Mouse (Mus musculus) midbrain, embryonic 16.5 days (tissue): ENCODE data around the gene Mxd1. TPM values are rescaled to one million over a fixed set of nuclear protein-coding genes. Genes with fewer than 3 reads are reported as not detected.

Source experiments
- ATAC-seq: fragments of 200-750 bp; cut with Nextera tagmentation; 2 replicates; pipeline ENCODE4 v1.8.0; 2017; ENCODE audit warnings: moderate TSS enrichment
- H3K27ac ChIP-seq: fragments of 300-500 bp; sonication (generic); 2 replicates; pipeline ENCODE4 v1.5.1; 2014; ENCODE audit warnings: mild to moderate bottlenecking, low read length, mixed read lengths
- H3K27me3 ChIP-seq: fragments of 300-500 bp; sonication (generic); 2 replicates; pipeline ENCODE4 v1.6.1; 2014; ENCODE audit warnings: low read depth, low read length, mixed read lengths; ENCODE audit not compliant: control insufficient read depth, insufficient read depth
- H3K36me3 ChIP-seq: fragments of 300-500 bp; sonication (generic); 2 replicates; pipeline ENCODE4 v1.6.1; 2014; ENCODE audit warnings: mild to moderate bottlenecking, low read length, moderate library complexity, mixed read lengths; ENCODE audit not compliant: control insufficient read depth, insufficient read depth
- H3K4me1 ChIP-seq: fragments of 300-500 bp; sonication (generic); 2 replicates; pipeline ENCODE4 v1.6.1; 2014; ENCODE audit warnings: mild to moderate bottlenecking, low read length, mixed read lengths; ENCODE audit not compliant: control insufficient read depth, insufficient read depth
- H3K4me2 ChIP-seq: fragments of 300-500 bp; sonication (generic); 2 replicates; pipeline ENCODE4 v1.6.1; 2014; ENCODE audit warnings: mild to moderate bottlenecking, low read length, mixed read lengths
- H3K4me3 ChIP-seq: fragments of 300-500 bp; sonication (generic); 2 replicates; pipeline ENCODE4 v1.5.1; 2014; ENCODE audit warnings: low read depth, mild to moderate bottlenecking, low read length, moderate library complexity, mixed read lengths
- H3K9ac ChIP-seq: fragments of 300-500 bp; sonication (generic); 2 replicates; pipeline ENCODE4 v1.6.1; 2014; ENCODE audit warnings: low read depth, low read length, mixed read lengths
- H3K9me3 ChIP-seq: fragments of 300-500 bp; sonication (generic); replicated peaks from 2 replicates; pipeline ENCODE4 v1.6.1; 2014; ENCODE audit warnings: mild to moderate bottlenecking, low read length, mixed read lengths; ENCODE audit not compliant: control insufficient read depth, poor library complexity, severe bottlenecking
- WGBS: fragments of 180-500 bp; shearing (Covaris S2); extraction: QIAGEN DNeasy Blood & Tissue Kit; methylation state at CpG from one replicate; pipeline ENCODE4 v1.1.7; 2014; 5-methylcytosine and 5-hydroxymethylcytosine counted together
- polyA plus RNA-seq: library from polyadenylated mRNA; unstranded; fragments of >200 nt; fragmentation: Nextera tagmentation; extraction: Ambion mirVana; gene quantifications from 2 replicates; pipeline ENCODE4 v1.2.1, GENCODE M21; 2015

Mxd1 gene
- polyA plus RNA-seq, 1 experiment from 2014 or later = 20.2 TPM

DNA sequence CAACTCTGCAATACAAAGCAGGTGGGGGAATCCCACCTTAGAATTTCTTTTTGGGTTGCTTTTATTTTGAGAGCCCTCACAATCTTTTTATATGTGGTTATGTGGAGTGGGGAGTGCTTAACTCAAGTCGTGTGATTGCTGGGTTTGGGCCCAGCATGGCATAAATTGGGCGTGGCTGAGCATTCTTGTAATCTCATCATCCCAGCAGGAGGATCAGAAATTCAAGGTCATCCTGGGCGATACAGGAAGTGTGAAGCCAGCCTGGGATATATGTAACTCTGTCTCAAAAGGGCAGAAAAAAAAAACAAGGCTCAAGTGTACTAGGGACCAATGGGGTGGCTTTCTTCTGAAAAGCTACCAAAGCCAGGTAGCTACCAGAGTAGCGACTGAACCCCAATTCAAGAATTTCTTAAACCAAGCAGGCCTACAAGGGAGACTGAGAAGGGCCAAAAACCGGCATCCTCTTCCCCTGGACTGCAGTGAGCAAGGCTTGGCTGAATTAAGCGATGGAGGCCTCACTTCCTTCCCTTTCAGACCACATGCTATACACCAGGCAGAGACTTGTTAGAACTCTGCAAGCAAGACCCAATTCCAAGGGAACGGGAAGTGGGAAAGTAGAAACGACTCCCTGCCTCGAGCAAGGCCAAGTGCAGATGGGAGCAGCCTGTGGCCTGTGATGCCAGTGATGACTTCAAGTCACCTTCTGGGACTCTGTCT is 8.6 kb downstream of the Mxd1 start:
- H3K4me2 ChIP-seq = no peak overlapping the region
- H3K9ac ChIP-seq = no peak overlapping the region
- H3K27me3 ChIP-seq = no peaks in the 10 kb centered on the region
- ATAC-seq = no peak
- H3K27ac ChIP-seq = no peak overlapping the region
- no peak overlapping the region for H3K4me3 ChIP-seq
- H3K36me3 ChIP-seq = peaks cover 19% of the 10 kb centered on the region
- no peaks in the 10 kb centered on the region for H3K9me3 ChIP-seq
- WGBS = 75% methylated on average over 9 of the region's 9 CpGs
- no peaks in the 10 kb centered on the region for H3K4me1 ChIP-seq

GRCm38 (mm10) chr6:86658501-86658900 is 10.5 kb downstream of the Mxd1 start:
- Histone ChIP-seq H3K27me3 (no peaks in the 10 kb centered on the region), H3K9ac (no peak overlapping the region), H3K4me3 (no peak overlapping the region), H3K9me3 (no peaks in the 10 kb centered on the region), H3K4me1 (no peaks in the 10 kb centered on the region), H3K4me2 (no peak overlapping the region), H3K36me3 (peaks cover 25% of the 10 kb centered on the region), H3K27ac (no peak overlapping the region)
- 90% methylated on average over 3 of the region's 3 CpGs for WGBS
- no peak for ATAC-seq

DNA sequence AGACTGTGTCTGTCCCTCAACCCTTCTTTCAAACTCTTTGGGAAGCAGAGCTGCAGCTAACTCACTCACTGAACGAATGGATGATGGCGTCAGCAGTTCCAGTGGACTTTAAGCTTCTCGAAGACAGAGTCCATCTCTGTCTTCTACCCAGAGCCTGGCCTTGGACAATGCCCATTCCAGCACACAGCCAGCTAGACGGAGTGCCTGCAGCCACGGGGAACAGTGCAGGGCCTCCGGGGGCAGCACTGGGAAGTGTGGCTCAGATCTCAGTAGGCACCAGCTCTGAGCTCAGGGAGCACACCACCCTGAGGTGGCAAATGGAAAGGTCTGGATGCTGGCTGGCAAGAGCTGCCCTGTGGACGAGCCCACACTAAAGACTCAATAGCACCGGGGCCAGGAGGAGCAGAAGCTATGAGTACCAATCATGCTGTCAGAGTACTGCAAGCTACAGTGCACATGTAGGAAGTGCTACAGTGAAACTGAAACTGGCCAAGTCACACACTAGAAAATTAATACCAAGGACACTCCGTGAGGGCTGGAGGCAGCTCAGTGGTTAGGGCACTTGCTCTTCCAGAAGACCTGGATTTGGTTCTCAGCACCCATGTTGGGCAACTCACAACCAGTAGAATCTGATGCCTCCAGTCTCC is 14.6 kb downstream of the Mxd1 start:
- no peaks in the 10 kb centered on the region for H3K27me3 ChIP-seq
- no peak overlapping the region for H3K9ac ChIP-seq
- H3K27ac ChIP-seq = no peak overlapping the region
- no peak overlapping the region for H3K4me3 ChIP-seq
- 81% methylated on average over 9 of the region's 9 CpGs for WGBS
- no peak overlapping the region for H3K4me2 ChIP-seq
- H3K9me3 ChIP-seq = no peaks in the 10 kb centered on the region
- no peak for ATAC-seq
- H3K36me3 ChIP-seq = peaks cover 30% of the 10 kb centered on the region
- no peaks in the 10 kb centered on the region for H3K4me1 ChIP-seq

DNA sequence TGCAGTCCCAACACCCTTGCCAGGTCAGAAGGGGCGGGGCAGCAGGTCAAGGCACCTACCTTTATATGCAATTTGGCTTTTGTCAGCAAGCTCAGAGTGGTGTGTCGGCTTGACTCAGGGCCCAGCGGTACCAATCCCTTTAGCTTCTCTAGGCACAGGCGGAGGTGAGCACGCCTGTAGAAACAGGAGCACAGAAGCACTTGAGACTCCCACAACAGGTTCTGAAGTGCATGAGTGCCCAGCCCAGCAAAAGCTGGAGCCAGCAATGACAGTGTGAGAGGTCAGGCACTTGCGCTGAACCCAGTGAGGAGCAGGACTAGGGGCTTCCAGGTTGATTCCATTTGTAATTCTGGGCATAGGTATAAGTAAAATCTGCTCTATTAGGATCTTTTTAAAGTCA is 15.9 kb downstream of the Mxd1 start:
- H3K9ac ChIP-seq = no peak overlapping the region
- 88% methylated on average over 6 of the region's 6 CpGs for WGBS

GRCm38 (mm10) chr6:86646143-86646542 is 22.8 kb downstream of the Mxd1 start:
- no peak for ATAC-seq
- H3K4me3 ChIP-seq = no peak overlapping the region
- 82% methylated on average over 7 of the region's 7 CpGs for WGBS
- no peak overlapping the region for H3K9ac ChIP-seq
- H3K27me3 ChIP-seq = no peaks in the 10 kb centered on the region
- H3K36me3 ChIP-seq = peaks cover 25% of the 10 kb centered on the region
- H3K4me1 ChIP-seq = no peaks in the 10 kb centered on the region
- H3K9me3 ChIP-seq = no peaks in the 10 kb centered on the region
- H3K4me2 ChIP-seq = no peak overlapping the region
- H3K27ac ChIP-seq = no peak overlapping the region

More for the DNA sequence above, 15.9 kb downstream of the Mxd1 start:
- H3K36me3 ChIP-seq = peaks cover 38% of the 10 kb centered on the region
- H3K27ac ChIP-seq = no peak overlapping the region
- no peak overlapping the region for H3K4me2 ChIP-seq
- H3K9me3 ChIP-seq = no peaks in the 10 kb centered on the region
- H3K4me3 ChIP-seq = no peak overlapping the region
- ATAC-seq = no peak
- H3K4me1 ChIP-seq = no peaks in the 10 kb centered on the region
- H3K27me3 ChIP-seq = no peaks in the 10 kb centered on the region

GRCm38 (mm10) chr6:86645551-86645950 is 23.4 kb downstream of the Mxd1 start:
- Histone ChIP-seq H3K4me3 (no peak overlapping the region), H3K4me2 (no peak overlapping the region), H3K9ac (no peak overlapping the region), H3K27ac (no peak overlapping the region), H3K9me3 (no peaks in the 10 kb centered on the region), H3K4me1 (no peaks in the 10 kb centered on the region), H3K36me3 (peaks cover 19% of the 10 kb centered on the region), H3K27me3 (no peaks in the 10 kb centered on the region)
- no peak for ATAC-seq
- 81% methylated on average over 4 of the region's 4 CpGs for WGBS

- Histone ChIP-seq H3K9me3 (no peaks in the 10 kb centered on the region), H3K27me3 (no peaks in the 10 kb centered on the region), H3K27ac (no peak overlapping the region), H3K4me2 (no peak overlapping the region), H3K9ac (no peak overlapping the region), H3K4me1 (no peaks in the 10 kb centered on the region), H3K36me3 (peaks cover 13% of the 10 kb centered on the region; the same call in 1 of the 2 replicates), H3K4me3 (no peak overlapping the region)
- ATAC-seq = no peak
- 84% methylated on average over 3 of the region's 3 CpGs for WGBS
Measured at GRCm38 (mm10) chr6:86644775-86645400, 24.1 kb downstream of the Mxd1 start.

- H3K9ac ChIP-seq = no peak overlapping the region
- H3K27ac ChIP-seq = no peak overlapping the region
- WGBS = 63% methylated on average over 8 of the region's 8 CpGs
- no peak for ATAC-seq
- no peaks in the 10 kb centered on the region for H3K9me3 ChIP-seq
- no peaks in the 10 kb centered on the region for H3K36me3 ChIP-seq
- H3K4me2 ChIP-seq = no peak overlapping the region
- H3K27me3 ChIP-seq = no peaks in the 10 kb centered on the region
- H3K4me1 ChIP-seq = no peaks in the 10 kb centered on the region
- no peak overlapping the region for H3K4me3 ChIP-seq
Measured at GRCm38 (mm10) chr6:86641716-86642115, 27.2 kb downstream of the Mxd1 start.

DNA sequence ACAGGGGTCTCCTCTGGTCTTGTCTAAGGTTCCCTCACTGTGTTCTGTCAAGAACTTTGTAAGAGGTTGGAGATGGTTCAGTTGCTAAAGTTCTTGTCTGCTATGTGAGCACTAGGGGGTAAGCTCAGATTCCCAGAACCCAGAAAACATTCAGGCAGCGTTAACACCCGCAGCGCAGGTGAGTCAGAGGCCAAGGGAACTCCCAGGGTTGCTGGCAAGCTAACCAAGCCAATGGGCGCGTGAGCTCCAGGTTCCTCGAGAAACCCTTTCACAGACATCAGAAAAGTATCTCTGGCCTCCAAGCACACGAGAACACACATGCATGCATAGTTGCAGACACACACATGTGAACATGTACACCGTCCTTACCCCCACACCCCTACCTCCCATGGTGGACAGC is 28.2 kb downstream of the Mxd1 start:
- Histone ChIP-seq H3K9ac (no peak overlapping the region), H3K27ac (no peak overlapping the region), H3K36me3 (no peaks in the 10 kb centered on the region), H3K4me1 (no peaks in the 10 kb centered on the region), H3K4me3 (no peak overlapping the region), H3K9me3 (no peaks in the 10 kb centered on the region), H3K4me2 (no peak overlapping the region), H3K27me3 (no peaks in the 10 kb centered on the region)
- WGBS = 90% methylated on average over 8 of the region's 8 CpGs
- no peak for ATAC-seq
